Mouse (Mus musculus) heart, adult 11 months (tissue): Measurements from ENCODE around the gene B4galt1.

Experiments used
- DNase-seq: peaks from one replicate; pipeline ENCODE4 v3.0.0; 2022

The B4galt1 gene

DNA sequence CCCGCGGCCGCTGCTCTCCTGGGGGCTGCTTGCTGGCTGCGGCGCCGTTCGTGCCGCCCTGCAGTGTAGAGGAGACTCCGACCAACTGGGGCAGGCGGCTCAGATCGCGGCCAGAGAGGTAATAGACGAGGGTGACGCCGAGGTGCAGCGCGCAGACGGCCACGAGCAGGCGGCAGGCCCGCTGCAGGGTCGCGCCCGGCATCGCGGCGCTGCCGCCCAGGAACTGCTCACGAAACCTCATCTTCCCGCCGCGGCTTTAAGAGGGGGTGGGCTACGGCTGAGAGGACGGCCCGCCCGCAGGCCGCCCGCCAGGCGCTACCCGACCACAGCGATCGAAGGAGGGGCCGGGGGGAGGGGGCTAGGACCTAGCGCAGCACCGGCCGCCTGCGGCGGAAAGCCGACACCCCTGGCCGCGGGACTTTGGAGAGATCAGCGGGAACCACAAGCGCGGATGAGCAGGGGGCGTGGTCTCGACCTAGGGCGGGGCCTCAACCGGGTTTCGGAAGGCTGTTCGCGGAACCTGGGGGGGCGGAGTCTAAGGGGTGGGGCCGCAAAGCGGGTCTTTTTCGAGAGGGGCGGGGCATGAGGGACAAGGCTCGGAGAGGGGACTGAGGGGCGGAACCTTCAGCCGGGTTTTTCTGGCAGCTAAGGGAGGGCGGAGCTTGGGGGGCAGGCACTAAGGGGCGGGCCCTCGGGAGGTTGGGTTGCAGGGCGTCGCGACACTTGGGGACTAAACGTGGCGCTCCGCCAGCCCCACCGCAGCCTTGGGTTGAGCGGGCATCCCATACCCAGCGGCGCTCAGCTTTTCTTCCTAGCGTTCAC lies at the start of gene B4galt1:
Gene B4galt1 (minus strand): TSS at position 441 of the 822 bp plus-strand sequence.
- DNase-seq: peak; percentile 100

DNA sequence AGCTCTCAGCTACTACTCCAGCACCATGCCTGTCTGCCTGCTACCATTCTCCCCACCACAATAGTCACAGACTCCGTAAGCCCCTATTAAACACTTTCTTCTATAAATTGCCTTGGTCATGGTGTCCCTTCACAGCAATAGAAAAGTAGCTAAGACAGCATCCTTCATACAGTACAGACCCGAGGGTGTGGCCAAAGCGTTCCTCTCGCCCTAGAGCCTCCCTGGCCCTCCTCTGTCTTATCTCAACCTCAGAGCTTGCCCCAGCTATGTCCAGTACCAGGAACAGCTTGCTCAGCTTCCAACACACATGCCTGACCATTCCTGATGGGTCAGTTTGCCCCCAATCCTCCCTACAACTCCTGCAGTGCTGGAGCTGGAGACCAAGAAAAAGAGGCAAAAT lies 46.8 kb upstream of the B4galt1 start:
- DNase-seq: no peak

DNA sequence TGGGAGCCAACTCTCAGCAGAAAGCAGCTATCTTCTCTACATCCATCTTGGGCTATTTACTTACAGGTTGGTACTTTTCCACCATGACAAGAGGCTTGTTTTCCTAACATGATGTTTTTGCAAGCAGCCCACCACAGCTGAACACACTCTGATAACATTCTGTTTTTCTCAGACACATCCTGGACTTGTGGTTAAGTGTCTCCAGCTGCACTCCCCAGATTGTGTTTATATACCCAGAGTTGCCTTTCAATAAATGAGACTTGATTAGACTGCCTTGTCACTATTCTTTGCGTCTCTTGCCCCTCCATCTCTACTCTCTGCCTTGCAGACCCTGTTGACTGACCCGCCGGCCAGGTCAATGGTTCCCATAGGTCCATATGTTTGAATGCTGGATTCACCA lies 46.3 kb upstream of the B4galt1 start:
- DNase-seq: no peak

DNA sequence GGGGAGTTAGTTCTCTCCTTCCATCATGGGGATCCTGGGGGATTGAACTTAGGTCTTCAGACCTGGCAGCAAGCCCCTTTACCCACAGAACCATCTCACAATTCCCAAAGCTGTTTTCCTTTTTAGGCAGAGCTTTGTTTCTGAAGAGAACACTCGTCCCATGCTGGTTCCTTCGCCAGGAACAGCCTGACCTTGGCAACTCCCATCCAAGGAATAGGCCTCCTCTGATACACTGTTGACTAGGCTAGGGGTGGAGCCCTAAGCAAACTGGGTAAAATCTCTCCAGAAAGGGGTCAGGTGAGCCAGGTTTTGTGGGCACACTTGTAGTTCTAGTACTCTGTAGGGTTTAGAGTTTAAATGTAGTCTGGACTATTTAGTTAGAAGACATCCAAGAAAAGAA lies 45.5 kb upstream of the B4galt1 start:
- peak; percentile 91 for DNase-seq

DNA sequence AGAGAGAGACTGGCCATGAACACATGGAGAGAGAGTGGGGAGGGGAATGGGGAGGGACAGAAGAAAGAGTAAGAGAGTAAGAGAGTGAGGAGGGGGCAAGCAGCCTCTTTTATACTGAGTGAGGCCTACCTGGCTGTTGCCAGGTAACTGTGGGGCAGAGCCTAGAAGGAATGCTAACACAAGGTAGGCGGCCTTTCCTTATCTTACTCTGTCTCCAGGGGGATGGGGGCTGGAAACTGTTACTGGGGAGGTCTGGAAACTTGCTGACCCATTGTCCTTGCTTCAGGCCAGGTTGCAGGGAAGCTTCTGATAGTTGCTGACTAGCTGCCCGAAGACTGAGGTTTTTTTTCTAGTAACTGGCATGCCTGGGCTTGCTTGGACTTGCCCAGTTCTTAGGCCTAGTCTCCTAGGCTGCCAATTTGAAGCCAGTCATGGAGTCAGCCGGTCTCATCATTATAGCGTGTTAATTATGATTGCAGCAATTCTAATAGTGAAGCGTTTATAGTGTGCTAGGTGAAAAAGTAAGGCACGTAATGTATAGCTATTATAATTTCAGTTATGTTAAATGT lies 44.8 kb upstream of the B4galt1 start:
- DNase-seq: no peak

DNA sequence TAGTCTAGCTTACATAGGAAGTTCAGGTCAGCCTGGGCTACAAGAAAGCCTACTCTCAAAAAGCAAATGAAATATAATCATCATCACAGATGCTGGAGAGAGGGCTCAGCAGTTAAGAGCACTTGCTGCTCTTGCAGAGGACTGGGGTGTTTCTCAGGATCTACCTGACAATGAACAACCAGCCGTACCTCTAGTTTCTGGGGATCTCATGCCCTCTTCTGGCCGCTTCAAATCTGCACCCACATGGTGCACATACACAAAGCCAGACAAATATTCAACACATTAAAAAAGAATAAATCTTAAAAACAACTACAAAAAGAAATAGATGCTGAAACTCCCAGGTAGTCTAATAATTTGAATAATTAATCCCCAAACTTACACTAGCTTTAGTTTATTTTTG lies 41.8 kb upstream of the B4galt1 start:
- DNase-seq: no peak

DNA sequence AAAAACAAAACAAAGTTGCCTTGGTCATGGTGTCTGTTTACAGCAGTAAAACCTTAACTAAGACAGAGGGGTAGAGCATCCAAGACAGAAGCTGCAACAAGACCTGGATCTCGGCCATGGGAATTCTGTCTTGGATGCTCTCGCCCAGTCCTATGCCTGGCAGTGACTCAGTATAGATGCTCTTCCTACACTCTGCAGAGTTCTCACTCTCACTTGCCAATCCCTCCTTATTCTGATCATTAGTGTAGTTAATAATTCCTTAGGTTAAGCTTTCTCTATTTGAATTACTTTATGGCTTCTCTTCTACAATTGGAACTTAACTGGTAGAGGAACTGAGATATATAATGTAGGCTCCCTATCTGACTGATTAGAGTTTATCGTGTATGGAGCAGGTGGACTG lies 41.3 kb upstream of the B4galt1 start:
- no peak for DNase-seq

DNA sequence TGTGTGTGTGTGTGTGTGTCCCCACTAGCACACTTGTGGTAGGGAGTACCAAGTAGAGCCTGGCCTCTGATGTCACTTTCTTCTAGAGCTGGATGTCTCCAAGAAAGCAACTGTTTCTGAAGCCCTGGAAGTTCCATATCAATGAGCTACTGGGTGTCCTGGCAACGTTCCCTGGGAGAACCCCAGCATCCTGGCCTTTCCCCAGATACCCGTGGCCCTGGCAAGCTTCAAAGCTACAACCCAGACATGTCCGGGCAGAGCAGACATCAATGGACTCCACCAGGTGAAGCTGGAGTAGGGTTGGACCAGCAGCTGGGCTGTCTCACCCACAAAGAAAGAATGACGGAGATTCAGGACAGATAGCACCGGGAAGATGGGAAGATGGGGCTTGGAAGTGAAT lies 37.4 kb upstream of the B4galt1 start:
- DNase-seq: no peak

DNA sequence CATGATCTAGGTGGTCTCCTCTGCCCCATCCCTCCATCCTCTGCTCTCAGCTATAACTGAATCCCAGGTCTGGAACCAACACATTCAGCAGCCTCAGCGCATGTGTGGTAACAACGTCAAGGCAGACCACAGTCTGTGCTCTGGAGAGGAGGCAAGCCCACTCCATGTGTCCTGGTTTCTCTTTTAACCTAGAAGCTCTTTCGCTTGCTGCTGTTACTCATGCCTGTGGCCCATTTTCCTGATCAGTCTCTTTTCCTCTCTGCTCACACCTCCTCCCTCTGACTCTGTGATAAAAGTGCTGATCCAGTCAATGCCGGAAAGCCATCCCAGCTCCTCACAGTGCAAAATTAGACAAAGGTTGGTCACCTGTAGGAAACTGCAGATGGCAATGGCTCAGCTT lies 36.2 kb upstream of the B4galt1 start:
- no peak for DNase-seq

DNA sequence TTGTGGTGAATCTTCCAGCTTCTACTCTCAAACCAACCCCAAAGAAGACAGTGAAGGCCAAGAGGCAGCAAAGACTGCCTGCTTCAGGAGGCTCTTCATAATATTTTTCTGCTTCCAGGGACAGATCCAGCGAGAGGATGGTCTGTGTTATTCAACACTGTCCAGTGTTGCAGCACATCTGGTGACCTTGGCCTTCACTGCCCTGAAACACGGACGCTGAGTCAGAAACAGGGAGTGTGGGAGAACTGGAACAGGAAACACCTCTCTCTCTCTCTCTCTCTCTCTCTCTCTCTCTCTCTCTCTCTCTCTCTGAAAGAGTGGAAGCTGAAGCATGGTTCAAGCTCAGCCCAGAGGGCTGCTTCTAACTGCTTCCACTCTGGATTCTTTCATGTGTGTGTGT lies 35.4 kb upstream of the B4galt1 start:
- peak; percentile 94 for DNase-seq

DNA sequence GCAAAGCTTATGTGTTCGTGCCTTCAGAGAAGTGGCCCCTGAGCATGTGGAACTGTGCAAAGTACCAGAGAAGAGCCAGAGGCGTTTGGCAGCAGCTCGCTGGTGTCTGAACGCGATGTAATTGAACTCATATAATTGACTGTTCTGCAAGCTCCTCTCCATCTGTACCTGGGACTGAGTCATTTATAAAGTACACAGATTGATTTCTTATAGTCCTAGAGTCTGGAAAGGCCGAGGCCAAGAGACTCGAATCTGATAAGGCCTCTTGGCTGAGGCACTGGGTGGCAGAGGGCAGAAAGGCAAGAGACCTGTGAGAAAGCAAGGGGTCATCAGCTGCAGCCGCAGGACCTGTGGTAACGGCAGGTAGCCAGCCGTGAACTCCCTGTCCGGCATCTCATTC lies 35.0 kb upstream of the B4galt1 start:
- no peak for DNase-seq

DNA sequence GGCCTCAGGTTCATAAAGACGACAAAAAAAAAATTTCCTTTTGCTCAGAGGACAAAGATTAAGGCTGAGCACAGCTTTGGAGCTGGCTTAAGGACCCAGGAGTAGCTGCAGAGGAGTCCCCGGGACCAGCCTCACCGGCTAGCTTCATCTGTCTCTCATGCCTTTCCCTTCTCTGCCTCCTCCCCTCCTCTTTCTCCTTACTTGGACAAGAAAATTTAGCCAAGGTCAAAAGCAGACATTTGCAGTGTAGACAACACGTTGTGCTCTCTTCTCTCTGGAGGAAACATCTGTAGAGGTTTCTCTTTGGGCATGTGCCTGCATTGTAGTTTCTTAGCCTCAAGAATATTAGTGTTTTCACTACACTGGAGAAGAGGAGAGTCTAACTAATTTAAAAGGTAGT lies 32.1 kb upstream of the B4galt1 start:
- DNase-seq: peak; percentile 85

DNA sequence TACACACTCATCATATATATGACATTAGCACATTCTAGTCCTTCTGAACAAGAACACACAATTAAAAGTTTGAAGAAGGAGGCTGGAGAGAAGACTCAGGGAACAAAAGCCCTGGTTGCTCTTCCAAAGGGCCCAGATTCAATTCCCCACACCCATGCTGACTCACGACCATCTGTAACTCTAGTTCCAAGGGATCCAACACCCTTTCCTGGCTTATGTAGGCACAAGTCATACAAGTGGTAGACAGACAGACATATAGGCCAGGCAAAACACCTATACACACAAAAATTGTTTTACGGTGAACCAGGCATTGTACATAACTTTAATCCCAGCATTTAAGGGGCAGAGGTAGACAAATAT lies 31.3 kb upstream of the B4galt1 start:
- peak; percentile 94 for DNase-seq

DNA sequence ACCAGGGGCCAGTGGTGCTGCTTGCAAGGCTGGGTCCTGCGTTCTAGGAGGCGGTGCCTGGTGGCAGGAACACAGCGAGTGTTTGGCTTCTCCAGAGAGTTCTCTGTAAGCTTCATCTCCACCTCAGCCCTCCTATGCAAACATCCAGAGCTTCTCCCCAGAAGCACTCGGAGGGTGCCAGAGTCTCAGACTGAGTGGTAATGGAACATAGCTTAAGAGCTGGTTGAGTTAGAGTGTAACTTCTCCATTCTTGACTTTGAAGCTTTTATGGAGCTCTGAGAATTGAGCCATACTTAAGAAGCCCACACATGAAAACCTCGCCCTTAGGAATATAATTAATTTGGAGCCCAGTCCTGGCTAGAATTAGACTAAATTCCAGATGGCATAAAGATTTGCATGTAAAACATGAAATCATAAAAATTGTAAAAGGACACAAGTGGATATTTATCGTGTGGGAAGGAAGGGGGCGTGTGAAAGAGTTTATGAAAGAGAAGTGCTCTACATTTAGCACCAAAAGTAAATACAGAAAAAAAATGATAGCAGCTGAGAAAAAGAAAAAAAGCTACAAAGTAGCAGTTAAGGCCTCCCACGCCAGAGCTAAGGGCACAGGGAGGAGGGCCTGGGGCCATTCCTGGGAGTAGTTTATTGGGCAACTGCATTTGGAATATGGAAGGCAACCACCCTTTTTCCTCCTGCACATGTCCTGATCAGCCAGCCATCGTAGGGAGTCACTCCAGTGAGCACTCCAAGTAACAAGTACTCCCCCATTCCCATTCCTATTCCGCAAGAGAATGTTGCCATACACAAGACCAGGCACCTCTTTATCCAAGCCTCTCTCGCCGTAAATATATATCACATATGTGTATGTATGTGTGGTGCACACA lies 30.7 kb upstream of the B4galt1 start:
- DNase-seq: peak; percentile 93

DNA sequence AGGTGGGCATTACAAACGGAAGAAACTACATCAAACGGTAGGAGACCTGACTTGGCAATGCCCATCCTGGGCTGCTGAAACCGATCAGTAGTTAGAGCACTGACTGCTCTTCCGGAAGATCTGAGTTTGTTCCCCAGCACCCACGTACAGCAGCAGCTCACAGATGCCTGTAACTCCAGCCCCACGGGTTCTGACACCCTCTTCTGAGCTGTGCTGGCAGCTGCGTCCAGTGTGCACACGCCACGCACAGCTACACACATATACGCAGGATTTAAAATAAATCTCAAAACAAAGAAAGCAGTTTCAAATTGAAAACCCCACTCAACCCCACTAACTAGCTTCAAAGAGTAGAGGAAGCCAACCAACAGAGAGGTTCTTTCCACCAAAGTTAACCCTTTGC lies 29.4 kb upstream of the B4galt1 start:
- DNase-seq: no peak

DNA sequence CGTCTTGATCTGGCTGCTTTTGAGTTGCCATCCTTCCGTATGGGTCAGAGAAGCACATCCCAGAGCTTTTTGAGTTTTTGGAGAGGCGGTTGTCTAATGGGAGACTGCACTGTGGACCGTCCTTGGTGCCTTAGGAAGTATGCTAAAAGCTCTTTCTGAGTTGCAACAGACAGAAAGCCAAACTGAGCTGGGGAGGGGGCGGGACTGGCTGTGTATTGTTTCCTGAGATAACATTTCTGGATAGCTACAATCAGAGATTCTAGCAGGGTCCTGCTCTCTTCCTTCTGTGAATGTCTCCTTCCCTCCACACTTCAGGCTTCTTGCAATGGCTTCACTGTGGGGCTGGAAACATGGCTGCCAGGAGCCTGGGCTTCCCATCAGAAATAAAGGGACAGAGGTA lies 23.7 kb upstream of the B4galt1 start:
- no peak for DNase-seq

DNA sequence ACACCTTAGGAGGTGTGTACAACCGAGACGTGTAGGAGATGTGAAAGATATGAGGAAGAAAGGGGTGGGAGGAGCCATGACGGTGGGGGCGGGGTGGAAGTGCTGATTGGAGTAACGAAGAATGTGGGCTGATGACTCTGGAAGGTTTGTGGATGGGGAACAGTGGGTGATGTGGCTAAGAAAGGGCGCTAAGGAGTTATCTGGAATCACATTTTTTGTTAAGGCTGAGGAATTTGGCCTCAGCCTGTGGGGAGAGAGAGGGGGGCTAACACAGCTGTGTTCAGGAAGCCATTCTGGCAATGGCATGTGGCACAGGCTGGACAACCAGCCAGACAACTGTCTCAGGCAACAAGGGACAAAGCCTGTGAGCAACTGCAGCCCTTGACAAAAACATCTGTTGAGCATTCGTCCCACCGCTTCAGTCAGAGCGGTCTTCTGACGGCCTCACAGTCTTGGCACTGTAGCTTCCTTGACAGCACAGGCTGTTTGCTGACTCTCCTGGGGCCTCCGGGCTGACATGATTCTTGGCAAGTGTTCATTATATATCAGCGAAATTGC lies 23.1 kb upstream of the B4galt1 start:
- peak; percentile 99 for DNase-seq

DNA sequence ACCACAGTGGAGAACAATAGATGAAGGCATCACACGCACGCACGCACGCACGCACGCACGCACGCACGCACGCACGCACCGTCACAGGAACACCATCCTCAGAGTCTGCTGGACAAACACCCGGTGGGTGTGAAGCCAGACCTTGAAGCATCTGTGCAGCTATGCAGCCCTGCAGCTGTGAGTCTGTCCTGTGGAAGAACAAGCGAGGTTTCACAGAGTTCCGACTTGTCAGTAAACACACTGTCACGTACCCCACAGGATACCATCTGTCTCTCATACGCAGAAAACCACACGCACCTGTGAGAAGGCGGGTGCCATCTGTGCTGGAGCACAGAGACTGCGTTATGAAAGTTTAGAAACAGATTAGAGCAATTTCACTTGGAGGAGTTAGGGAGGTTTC lies 22.0 kb upstream of the B4galt1 start:
- DNase-seq: peak; percentile 90

DNA sequence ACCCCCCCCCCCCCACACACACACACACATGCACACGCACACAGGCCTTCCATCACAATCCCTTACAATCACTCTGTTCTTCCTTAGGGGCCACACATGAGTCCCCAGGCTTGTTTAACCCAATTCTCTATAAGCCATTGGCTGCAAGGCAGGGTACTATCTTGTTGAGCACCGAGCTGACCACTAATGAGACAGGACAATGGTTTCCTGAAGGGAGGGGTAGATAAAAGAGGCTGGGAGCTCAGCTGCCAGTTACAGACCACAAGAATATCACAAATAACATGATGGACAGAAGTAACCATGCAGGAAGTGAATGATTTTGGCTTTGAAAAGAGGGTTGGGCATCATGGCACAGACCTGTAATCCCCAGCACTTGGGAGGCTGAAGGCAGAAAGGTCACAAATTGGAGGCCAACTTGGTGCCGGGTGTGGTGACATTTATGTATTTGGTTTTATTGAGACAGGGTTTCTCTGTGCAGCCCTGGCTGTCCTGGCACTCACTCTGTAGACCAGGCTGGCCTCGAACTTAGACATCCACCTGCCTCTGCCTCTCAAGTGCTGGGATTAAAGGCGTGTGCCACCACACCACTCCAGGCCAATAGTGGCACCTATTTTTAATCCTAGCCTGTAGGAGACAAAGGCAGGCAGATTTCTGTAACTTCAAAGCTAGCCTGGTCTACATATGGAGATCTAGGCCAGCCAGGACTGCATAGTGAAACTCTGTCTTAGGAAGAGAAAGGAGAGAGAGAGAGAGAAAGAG lies 21.2 kb upstream of the B4galt1 start:
- DNase-seq: no peak

DNA sequence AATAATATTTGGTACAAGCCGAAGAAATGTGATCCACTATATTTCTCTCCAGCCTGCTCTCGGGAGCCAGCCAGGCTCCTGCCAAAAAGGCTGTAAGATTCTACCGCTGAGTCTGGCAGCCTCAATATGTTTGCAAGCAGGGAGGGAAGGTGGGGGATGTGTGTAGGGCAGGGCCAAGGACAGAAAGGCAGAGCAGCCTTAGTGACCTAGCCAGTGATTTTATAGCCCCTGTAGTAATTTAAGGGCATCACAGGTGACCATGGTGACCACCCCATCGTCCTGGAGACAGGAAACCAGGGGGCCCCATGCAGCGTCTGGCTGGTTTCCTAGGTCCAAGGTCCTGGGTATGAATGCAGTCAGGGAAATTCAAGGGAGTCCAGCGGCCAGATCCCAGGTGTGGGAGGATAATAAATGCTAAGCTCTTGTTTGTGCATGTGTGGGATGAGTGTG lies 20.4 kb upstream of the B4galt1 start:
- DNase-seq: peak; percentile 98

DNA sequence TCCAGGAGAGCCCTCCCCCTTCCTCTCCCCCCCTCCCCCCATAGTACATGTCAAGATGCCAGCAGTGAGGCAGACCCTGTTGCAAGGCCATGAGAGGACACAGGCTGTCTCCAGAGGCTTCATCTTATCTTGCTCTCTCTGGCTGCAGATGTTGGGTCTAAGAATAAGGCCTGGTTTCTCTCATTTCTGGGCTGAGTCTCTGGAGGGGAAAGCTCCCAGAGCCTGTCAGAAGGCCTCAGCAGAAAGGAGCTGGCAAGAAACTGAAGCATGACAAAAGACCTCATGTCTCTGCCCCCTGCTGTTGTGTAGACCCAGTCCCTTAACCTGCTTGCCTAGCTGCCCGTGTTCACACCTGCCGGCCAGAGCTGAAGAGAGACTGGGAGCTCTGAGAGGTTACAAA lies 19.5 kb upstream of the B4galt1 start:
- DNase-seq: peak; percentile 98

DNA sequence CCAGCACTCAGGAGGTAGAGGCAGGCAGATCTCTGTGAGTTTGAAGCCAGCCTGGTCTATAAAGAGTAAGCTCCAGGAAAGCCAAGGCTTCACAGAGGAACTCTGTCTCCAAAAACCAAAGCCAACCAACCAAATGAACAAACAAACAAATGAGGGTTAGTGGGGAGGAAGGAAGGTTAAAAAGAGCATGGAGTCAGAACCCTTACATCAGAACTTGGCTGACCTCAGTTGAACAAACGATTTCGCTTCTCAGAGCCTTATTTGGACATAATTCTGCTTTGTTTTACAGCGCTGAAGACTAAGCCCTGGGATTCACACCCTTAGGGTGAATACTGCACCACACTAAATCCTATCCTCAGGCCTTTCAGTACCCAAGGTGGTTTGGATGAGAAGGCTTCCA lies 18.3 kb upstream of the B4galt1 start:
- DNase-seq: no peak

DNA sequence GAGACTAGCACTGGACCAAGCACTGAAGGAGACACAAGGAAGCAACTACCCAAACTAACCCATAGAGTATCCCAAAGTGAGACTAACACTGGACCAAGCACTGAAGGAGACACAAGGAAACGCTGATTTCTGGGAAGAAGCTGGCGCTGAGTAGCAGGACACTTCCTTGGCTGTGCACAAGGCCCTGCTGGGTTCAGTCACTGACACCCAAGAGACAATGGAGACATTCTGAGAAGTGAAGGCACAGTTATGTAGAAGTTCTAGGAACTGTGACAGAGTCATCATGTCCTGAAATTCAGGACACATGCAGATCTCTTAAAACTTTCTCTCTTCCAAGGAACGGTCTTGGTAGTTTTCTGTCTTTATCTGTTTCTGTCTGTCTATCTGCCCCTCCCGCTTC lies 16.4 kb upstream of the B4galt1 start:
- DNase-seq: no peak
